Mouse (Mus musculus): ENCODE data around the gene Cdk9. TPM values are rescaled to one million over a fixed set of nuclear protein-coding genes. Genes with fewer than 3 reads are reported as not detected.
A peak's percentile ranks its signal among the peaks of the same experiment; 100 is the strongest.

The Cdk9 gene
- polyA plus RNA-seq, 1 experiment from 2014 or later: 61.3 TPM

DNA sequence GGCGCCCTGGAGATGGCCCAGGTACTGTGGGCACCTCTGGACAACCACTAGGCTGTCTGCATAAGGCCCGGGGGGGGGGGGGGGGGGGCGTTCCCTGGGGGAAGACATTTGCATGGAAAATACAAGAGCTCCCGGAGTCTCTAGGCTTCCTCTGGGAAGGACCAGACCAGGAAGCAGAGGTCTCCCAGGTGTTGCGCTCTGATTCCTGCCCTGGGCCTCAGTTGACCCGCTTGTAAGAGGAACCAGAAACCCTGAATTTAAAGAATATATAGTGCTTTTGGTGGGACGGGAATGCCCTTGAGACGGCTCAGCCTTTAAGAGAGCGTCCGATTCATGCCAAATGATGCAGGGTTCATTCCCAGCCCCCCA lies 38.8 kb upstream of the Cdk9 start:
- Histone ChIP-seq H3K4me1 (ENCODE audit: control insufficient read depth, insufficient read depth, low read length) (peaks cover 10% of the 10 kb centered on the region), H3K27ac (ENCODE audit: low read length) (no peak overlapping the region), H3K4me3 (ENCODE audit: low read depth, low read length) (no peak overlapping the region; the same call in 1 of the 2 replicates), H3K4me2 (ENCODE audit: low read length) (peak overlapping the region; percentile 29), H3K36me3 (ENCODE audit: control insufficient read depth, insufficient read depth, low read length) (peaks cover 45% of the 10 kb centered on the region), H3K27me3 (ENCODE audit: control insufficient read depth, insufficient read depth, low read depth, low read length) (no peaks in the 10 kb centered on the region), H3K9me3 (replicated peaks; ENCODE audit: control insufficient read depth, low read length, poor library complexity, severe bottlenecking) (no peaks in the 10 kb centered on the region), H3K9ac (ENCODE audit: low read depth, low read length) (no peak overlapping the region)
- 26% methylated on average over 7 of the region's 10 CpGs for WGBS
- no peak for ATAC-seq

- Histone ChIP-seq H3K36me3 (ENCODE audit: control insufficient read depth, insufficient read depth, low read length) (peaks cover 48% of the 10 kb centered on the region), H3K4me2 (ENCODE audit: low read length) (peak overlapping the region; percentile 29), H3K27ac (ENCODE audit: low read length) (no peak overlapping the region), H3K9me3 (replicated peaks; ENCODE audit: control insufficient read depth, low read length, poor library complexity, severe bottlenecking) (no peaks in the 10 kb centered on the region), H3K9ac (ENCODE audit: low read depth, low read length) (no peak overlapping the region), H3K4me3 (ENCODE audit: low read depth, low read length) (no peak overlapping the region; the same call in 1 of the 2 replicates), H3K4me1 (ENCODE audit: control insufficient read depth, insufficient read depth, low read length) (peaks cover 10% of the 10 kb centered on the region), H3K27me3 (ENCODE audit: control insufficient read depth, insufficient read depth, low read depth, low read length) (no peaks in the 10 kb centered on the region)
- WGBS: 11% methylated on average over 31 of the region's 31 CpGs
- peak; percentile 78 for ATAC-seq
These were observed 38.2 kb upstream of the Cdk9 start for GRCm38 (mm10) chr2:32750887-32751664.

DNA sequence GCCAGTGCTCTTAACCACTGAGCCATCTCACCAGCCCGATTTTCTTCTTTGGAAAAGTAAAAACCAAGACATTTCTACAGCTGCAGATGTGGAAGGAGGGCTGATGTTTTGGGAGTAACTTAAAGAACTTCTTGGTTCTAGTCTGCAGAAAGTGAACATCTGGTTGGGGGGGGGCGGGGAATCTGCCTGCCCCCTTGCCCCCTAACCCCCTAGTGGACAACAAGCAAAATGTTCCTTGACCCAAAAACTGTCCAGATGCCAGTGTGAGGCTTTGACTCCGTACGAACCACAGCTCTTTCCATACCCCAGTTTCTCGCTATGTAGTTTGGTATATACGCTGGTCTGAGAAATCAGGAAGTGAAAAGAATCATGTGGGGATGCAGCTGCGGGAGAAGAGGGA lies 37.3 kb upstream of the Cdk9 start:
- Histone ChIP-seq H3K27ac (ENCODE audit: low read length) (no peak overlapping the region), H3K27me3 (ENCODE audit: control insufficient read depth, insufficient read depth, low read depth, low read length) (no peaks in the 10 kb centered on the region), H3K4me2 (ENCODE audit: low read length) (no peak overlapping the region), H3K36me3 (ENCODE audit: control insufficient read depth, insufficient read depth, low read length) (peaks cover 55% of the 10 kb centered on the region), H3K9ac (ENCODE audit: low read depth, low read length) (no peak overlapping the region), H3K9me3 (replicated peaks; ENCODE audit: control insufficient read depth, low read length, poor library complexity, severe bottlenecking) (no peaks in the 10 kb centered on the region), H3K4me1 (ENCODE audit: control insufficient read depth, insufficient read depth, low read length) (peaks cover 10% of the 10 kb centered on the region), H3K4me3 (ENCODE audit: low read depth, low read length) (no peak overlapping the region)
- 76% methylated on average over 7 of the region's 7 CpGs for WGBS
- ATAC-seq: no peak

- Histone ChIP-seq H3K4me1 (ENCODE audit: control insufficient read depth, insufficient read depth, low read length) (peaks cover 10% of the 10 kb centered on the region), H3K9me3 (replicated peaks; ENCODE audit: control insufficient read depth, low read length, poor library complexity, severe bottlenecking) (no peaks in the 10 kb centered on the region), H3K4me2 (ENCODE audit: low read length) (no peak overlapping the region), H3K27ac (ENCODE audit: low read length) (no peak overlapping the region), H3K4me3 (ENCODE audit: low read depth, low read length) (no peak overlapping the region), H3K27me3 (ENCODE audit: control insufficient read depth, insufficient read depth, low read depth, low read length) (no peaks in the 10 kb centered on the region), H3K9ac (ENCODE audit: low read depth, low read length) (no peak overlapping the region), H3K36me3 (ENCODE audit: control insufficient read depth, insufficient read depth, low read length) (peaks cover 51% of the 10 kb centered on the region)
- 91% methylated on average over 16 of the region's 16 CpGs for WGBS
- no peak for ATAC-seq
These were observed 36.2 kb upstream of the Cdk9 start for GRCm38 (mm10) chr2:32749082-32749481.

DNA sequence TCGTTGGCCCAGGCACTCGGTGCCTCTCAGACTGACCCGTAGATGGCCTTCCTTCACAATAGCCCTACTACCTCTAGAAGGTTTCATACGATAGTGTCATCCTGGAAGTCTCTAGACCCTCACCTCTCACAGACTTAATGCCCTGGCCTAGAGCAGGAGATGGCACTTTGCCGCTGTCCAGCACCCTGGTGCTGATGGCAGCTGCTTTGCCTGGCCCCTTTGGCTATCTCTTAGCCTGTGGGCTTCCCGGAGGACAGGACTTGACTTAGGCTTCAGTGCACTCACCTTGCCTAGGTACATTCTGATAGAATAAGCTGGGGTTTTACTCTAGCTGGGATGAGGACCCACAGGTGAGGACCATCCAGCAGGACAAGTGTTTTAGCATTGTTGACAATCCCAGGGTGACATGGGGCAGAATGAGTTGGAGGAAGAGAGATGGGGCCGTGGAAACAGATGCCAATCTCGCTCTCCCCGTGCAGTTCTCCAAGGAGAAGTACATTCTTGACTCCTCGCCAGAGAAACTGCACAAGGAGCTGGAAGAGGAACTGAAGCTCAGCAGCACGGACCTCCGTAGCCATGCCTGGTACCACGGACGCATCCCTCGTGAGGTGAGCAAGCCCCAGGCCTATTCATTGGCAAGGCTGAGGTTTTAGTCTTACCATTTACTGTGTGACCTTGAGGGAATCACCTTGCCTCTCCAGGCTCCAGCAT lies 31.6 kb upstream of the Cdk9 start:
- no peak overlapping the region for H3K4me2 ChIP-seq (ENCODE audit: low read length)
- H3K4me3 ChIP-seq (ENCODE audit: low read depth, low read length): no peak overlapping the region
- H3K9ac ChIP-seq (ENCODE audit: low read depth, low read length): no peak overlapping the region; the same call in 1 of the 2 replicates
- H3K27me3 ChIP-seq (ENCODE audit: control insufficient read depth, insufficient read depth, low read depth, low read length): no peaks in the 10 kb centered on the region
- WGBS: 74% methylated on average over 15 of the region's 15 CpGs
- no peak overlapping the region for H3K27ac ChIP-seq (ENCODE audit: low read length)
- H3K36me3 ChIP-seq (ENCODE audit: control insufficient read depth, insufficient read depth, low read length): peaks cover 29% of the 10 kb centered on the region
- peaks cover 14% of the 10 kb centered on the region for H3K4me1 ChIP-seq (ENCODE audit: control insufficient read depth, insufficient read depth, low read length)
- no peak for ATAC-seq
- no peaks in the 10 kb centered on the region for H3K9me3 ChIP-seq (replicated peaks; ENCODE audit: control insufficient read depth, low read length, poor library complexity, severe bottlenecking)

DNA sequence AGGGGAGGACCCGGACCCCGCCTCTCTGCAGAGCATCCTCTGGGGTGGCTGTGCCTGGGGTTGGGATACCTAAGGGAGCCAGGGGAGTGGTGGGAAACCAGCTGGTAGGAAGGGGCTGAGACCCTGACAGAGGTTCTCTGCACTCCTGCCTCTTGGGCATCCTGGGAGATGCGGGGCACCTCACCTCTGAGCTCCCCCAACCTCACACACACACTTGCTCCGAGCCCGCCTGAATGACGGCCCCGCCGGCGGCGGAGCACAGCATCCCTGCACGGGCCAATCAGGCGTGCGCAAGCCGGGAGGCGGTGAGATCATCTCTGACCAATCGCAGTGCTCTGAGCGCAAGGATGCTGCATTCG lies 29.3 kb upstream of the Cdk9 start:
- ATAC-seq: peak; percentile 92
- 3% methylated on average over 18 of the region's 18 CpGs for WGBS
- H3K9me3 ChIP-seq (replicated peaks; ENCODE audit: control insufficient read depth, low read length, poor library complexity, severe bottlenecking): no peaks in the 10 kb centered on the region

GRCm38 (mm10) chr2:32741273-32742172 lies 28.6 kb upstream of the Cdk9 start:
- H3K4me1 ChIP-seq (ENCODE audit: control insufficient read depth, insufficient read depth, low read length): peaks cover 14% of the 10 kb centered on the region
- WGBS: 2% methylated on average over 51 of the region's 58 CpGs
- peak; percentile 59 for ATAC-seq

More for the DNA sequence above, 29.3 kb upstream of the Cdk9 start:
- Histone ChIP-seq H3K4me3 (ENCODE audit: low read depth, low read length) (peak overlapping the region; percentile 85), H3K9ac (ENCODE audit: low read depth, low read length) (peak overlapping the region; percentile 98), H3K27ac (ENCODE audit: low read length) (peak overlapping the region; percentile 88), H3K27me3 (ENCODE audit: control insufficient read depth, insufficient read depth, low read depth, low read length) (no peaks in the 10 kb centered on the region), H3K4me1 (ENCODE audit: control insufficient read depth, insufficient read depth, low read length) (peaks cover 14% of the 10 kb centered on the region), H3K4me2 (ENCODE audit: low read length) (peak overlapping the region; percentile 72), H3K36me3 (ENCODE audit: control insufficient read depth, insufficient read depth, low read length) (peaks cover 20% of the 10 kb centered on the region)

GRCm38 (mm10) chr2:32740916-32741272 lies 28.0 kb upstream of the Cdk9 start, which contains the start of gene 6330409D20Rik:
6330409D20Rik (minus strand) TSS chr2:32741016.
- 7% methylated on average over 11 of the region's 11 CpGs for WGBS
- H3K36me3 ChIP-seq (ENCODE audit: control insufficient read depth, insufficient read depth, low read length): peaks cover 10% of the 10 kb centered on the region; the same call in 1 of the 2 replicates
- H3K4me3 ChIP-seq (ENCODE audit: low read depth, low read length): peak within 1 kb of the TSS; percentile 85
- H3K9ac ChIP-seq (ENCODE audit: low read depth, low read length): peak within 1 kb of the TSS; percentile 98
- peaks cover 14% of the 10 kb centered on the region for H3K4me1 ChIP-seq (ENCODE audit: control insufficient read depth, insufficient read depth, low read length)
- H3K27ac ChIP-seq (ENCODE audit: low read length): peak within 1 kb of the TSS; percentile 88
- H3K27me3 ChIP-seq (ENCODE audit: control insufficient read depth, insufficient read depth, low read depth, low read length): no peaks in the 10 kb centered on the region
- no peaks in the 10 kb centered on the region for H3K9me3 ChIP-seq (replicated peaks; ENCODE audit: control insufficient read depth, low read length, poor library complexity, severe bottlenecking)
- H3K4me2 ChIP-seq (ENCODE audit: low read length): peak within 1 kb of the TSS; percentile 72
- ATAC-seq: 0 out of 2 replicates have a peak, but pooled peaks have one; percentile 0

More at GRCm38 (mm10) chr2:32741273-32742172, 28.6 kb upstream of the Cdk9 start:
- H3K9me3 ChIP-seq (replicated peaks; ENCODE audit: control insufficient read depth, low read length, poor library complexity, severe bottlenecking): no peaks in the 10 kb centered on the region
- H3K4me2 ChIP-seq (ENCODE audit: low read length): peak overlapping the region; percentile 72
- no peaks in the 10 kb centered on the region for H3K27me3 ChIP-seq (ENCODE audit: control insufficient read depth, insufficient read depth, low read depth, low read length)
- H3K4me3 ChIP-seq (ENCODE audit: low read depth, low read length): peak overlapping the region; percentile 85
- peak overlapping the region; percentile 88 for H3K27ac ChIP-seq (ENCODE audit: low read length)
- H3K36me3 ChIP-seq (ENCODE audit: control insufficient read depth, insufficient read depth, low read length): peaks cover 15% of the 10 kb centered on the region
- H3K9ac ChIP-seq (ENCODE audit: low read depth, low read length): peak overlapping the region; percentile 98
